Mouse (Mus musculus) layer of hippocampus, adult 18-20 months (tissue): ENCODE results near the gene Hist1h2ag. TPM values are rescaled to one million over a fixed set of nuclear protein-coding genes. Genes with fewer than 3 reads are reported as not detected.

Experiments used
- DNase-seq, 2 experiments: peaks; one replicate each; pipeline ENCODE4 v3.0.0; 2022; ENCODE audit warnings: low spot score in 2 of 2
- total RNA-seq, 2 experiments: library from RNA; stranded (reverse); gene quantifications; 2 replicates each; pipeline ENCODE4 v1.2.3; 2021

The Hist1h2ag gene
- total RNA-seq, 2 experiments from 2014 or later = 7.8 to 10.3 TPM

DNA sequence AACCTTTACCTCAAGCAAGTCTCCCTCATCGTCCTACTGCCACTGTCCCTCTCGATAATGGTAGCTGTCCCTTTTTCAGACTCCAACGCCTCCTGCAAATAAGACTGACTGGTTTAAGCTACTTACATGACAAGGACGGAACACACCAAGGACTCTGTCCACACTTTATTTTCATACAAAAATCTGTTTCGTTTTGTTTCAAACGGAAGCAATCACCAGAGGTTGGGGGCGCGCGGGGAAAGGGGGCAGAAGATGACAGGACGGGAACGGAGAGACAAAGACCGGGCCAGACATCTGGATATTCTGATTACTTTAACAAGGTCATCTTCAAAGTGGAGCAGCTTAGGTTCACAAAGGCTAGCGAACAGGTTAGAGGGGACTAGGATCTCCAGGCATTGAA, 29.0 kb downstream of the Hist1h2ag start:
- DNase-seq = no peak

DNA sequence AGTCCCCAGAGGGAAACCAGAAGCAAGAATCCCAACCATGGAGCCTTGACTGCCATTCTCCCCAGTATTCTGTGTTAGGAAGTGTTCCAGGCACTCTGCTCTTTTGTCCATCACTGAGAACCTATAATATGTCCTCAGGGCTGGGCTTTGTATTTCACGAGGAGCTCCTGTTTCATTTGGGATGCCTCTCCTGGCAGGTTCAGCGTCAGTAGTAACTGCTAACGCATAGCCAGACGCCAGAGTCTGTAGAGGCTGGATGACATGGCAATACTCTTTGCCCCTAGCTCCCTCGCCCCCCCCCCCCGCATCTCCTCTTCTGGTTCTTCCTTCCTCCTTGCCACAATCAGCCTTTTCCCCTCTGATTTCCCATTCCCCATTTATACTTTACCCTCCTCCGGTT, 33.1 kb downstream of the Hist1h2ag start, which contains the start of gene Prss16:
Prss16 (minus strand) TSS at position 101 of the 400 bp plus-strand sequence.
- DNase-seq = no peak

GRCm38 (mm10) chr13:22008707-22009106, 34.0 kb downstream of the Hist1h2ag start:
- DNase-seq = no peak

GRCm38 (mm10) chr13:22007872-22008271, 34.9 kb downstream of the Hist1h2ag start:
- DNase-seq = no peak

DNA sequence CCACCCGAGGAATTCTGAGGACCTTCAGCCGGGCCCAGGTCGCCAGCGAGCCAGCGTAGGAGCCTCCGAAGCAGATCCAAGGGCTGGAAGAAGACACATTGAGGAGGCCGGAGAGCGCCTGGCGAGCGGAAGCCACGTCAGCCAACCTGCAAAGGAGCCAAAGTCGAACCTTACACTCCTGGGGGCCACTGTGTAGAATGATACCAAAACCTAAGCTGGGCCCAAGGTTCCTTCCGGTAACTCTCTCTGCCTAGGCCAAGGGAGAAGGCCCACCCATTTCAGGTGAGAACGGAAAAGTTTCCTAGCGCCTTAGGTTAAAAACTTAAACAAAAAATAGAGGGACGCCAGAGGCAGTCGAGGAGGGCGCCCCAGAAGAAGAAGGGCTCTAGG, 35.6 kb downstream of the Hist1h2ag start:
- no peak for DNase-seq

GRCm38 (mm10) chr13:22006334-22007120, 36.2 kb downstream of the Hist1h2ag start:
- no peak for DNase-seq

DNA sequence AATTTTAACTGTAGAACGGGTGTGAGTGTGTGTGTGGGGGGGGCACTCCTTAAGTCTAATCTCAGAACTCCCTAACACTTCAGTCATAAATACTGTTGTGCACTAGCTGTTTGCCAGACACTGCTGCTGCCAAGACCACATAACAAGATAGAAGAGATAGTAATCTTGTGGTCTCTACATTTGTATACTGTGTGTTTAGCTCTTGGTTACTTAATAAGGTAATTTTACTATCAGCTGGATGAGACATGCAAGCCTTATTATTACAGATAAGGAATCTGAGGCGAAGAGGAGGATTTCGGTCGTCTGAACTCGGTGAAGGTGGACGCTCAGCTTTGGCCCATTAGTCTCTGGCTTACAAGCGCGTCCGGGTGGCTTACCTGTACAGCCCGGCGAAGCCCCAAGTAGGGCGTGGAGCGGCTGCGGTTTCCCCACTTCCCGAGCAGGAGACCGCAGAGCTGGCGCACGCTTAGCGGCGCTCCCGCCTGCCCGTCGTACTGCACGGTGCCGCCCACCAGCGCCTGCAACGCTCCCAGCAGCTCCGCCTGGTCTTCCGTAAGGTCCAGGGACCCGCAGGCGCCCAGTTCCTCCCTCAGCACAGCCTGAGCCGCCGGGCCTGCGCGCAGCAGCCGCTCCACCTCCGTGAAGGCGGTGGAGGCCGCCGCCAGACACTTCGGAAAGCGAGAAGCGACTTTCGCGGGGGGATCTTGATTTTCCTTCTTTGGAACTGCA, 37.0 kb downstream of the Hist1h2ag start:
- DNase-seq = no peak

DNA sequence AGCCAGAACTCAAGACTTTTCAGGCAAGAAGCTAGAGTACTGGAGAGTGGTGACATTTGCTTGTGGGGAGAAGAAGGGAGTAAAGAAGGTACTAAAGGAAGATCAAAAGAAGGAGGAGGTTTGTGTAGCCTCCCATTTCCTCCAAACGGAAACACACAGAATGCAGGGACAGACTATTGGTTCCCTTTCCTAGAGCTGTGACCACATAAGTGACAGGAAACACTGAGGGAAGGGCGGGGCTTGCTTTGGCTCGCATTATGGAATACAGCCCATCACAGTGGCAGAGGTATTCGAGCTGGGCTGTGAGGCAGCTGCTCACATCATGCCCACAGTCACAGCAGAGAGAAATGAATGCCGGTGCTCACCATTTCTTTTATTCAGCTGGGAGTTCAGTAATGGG, 40.9 kb downstream of the Hist1h2ag start:
- DNase-seq = no peak

- DNase-seq = no peak
Measured at GRCm38 (mm10) chr13:22001346-22001745, 41.4 kb downstream of the Hist1h2ag start.

DNA sequence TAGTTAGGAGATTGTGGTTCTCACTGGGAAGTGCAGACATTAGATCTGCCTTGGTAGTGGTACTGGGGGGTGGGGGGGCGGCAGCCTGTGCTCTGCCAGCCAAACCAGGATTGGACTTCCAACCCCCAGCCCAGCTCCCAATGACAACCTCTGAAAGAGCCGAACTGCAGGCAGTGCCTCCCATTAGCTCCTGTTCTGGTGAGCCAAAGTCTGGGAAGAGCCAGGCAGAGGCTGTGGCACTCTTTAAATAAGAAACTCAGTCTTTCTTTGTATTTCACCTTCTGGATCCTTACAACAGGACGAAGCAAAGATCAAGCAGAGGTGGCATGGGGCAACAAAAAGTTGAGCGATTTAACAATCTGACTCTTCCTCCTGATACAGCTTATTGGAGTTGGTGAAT, 43.6 kb downstream of the Hist1h2ag start:
- no peak for DNase-seq

GRCm38 (mm10) chr13:21998412-21998811, 44.3 kb downstream of the Hist1h2ag start:
- DNase-seq = no peak

DNA sequence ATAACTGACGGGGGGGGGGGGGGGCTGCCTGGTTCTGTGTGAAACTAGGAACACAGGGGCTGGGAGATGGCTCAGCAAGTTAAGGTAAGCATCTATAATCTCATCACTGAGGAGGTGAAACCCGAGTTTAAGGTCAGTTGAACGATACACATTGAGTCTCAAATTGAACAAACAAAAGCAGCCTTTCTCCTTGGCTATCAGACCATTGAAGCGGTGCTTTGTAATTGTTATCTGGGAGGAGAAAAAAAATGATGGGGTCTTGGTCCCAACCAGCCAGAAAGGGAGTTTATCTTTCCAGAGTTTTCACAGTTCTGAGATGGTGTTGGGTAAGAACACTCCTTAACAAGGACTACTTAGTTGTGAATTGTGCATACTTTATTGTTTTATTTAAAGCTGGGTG, 44.9 kb downstream of the Hist1h2ag start:
- DNase-seq = no peak

GRCm38 (mm10) chr13:21997201-21997820, 45.4 kb downstream of the Hist1h2ag start:
- DNase-seq = no peak

DNA sequence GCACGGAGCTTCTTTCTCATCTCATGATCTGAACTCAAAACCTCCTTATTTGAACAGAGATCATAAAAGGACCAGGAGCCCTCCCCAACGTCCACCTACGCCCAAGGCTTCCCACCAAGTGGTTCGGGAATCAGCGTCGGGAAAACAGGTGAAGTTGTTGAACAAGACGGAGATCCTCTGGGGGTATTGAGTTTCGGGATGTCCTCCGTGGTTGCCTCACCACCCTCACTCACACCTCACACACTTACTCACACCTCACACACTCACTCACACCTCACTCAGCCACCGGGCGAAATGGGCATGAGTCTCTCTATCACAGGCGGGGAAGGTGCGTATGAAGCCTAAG, 45.9 kb downstream of the Hist1h2ag start:
- DNase-seq = no peak

- no peak for DNase-seq
Measured at GRCm38 (mm10) chr13:21996101-21996839, 46.5 kb downstream of the Hist1h2ag start.

DNA sequence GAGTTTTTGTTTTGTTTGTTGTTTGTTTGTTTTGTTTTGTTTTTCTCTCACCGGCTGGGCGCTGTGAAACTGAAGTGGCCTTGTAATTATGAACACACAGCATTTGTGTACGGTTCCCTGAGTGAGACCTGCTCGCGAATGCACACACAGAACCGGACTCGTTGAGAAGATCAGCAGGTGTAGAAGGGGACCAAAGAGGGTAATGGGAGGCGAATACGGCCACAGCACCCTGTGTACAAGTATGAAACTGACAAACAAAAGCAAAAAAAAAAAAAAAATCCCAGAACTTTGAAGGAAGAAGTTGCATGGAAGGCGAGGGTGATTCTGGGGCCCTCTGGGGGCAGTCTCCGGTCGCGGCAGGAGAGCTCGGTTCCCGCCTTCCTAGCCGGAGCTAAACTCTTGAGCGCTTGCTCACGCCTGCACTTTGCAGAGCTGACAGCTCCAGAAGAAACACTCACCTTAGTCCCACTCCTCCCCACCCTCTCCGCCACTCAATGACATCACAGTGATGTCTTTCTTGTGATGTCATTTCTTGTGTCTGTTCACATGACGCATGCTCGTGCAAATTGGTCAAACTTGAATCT, 47.3 kb downstream of the Hist1h2ag start:
- DNase-seq = no peak

DNA sequence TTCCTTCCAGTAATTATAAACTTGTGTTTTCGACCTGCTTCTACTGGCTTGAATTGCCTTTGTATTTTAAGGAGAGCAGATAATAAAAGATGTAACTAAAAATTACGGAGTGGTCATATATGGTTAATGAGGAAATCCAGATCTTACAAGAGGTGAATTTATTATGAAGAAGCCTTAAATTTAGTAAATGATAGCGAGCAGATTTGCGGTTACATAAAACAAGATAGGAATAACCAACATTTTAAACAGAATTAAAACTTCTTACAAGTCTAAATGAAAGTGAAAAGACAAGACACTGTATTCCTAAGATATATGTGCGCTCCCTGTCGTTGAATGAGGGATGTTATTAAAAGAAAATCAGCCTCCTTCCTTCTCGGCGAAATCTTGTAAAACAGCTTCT, 47.8 kb downstream of the Hist1h2ag start:
- DNase-seq = no peak

GRCm38 (mm10) chr13:21993957-21994738, 48.6 kb downstream of the Hist1h2ag start:
- DNase-seq = no peak

DNA sequence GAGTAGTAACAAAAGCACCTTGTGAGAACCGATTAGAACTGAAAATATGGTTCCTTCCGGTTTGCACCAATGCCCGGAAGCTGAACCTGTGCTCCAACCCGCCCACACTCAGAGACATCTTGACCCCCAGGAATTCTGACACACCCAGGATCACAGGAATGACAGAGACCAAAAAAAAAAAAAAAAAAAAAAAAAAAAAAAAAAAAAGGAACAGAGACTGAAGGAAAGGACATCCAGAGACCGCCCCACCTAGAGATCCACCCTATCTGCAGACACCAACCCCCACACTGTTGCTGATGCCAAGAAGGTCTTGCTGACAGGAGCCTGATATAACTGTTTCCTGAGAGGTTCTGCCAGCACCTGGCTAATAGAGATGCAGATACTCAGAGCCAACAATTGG, 50.2 kb downstream of the Hist1h2ag start:
- no peak for DNase-seq
